Mouse (Mus musculus) embryonic facial prominence, embryonic 10.5 days (tissue): ENCODE measurements around the gene Spats2l. TPM values are rescaled to one million over a fixed set of nuclear protein-coding genes. Genes with fewer than 3 reads are reported as not detected.

Experiments used
- DNase-seq: peaks from one replicate; pipeline ENCODE4 v3.0.0-alpha.2; 2017; ENCODE audit warnings: low spot score
- H3K27ac ChIP-seq: fragments of 300-500 bp; sonication (generic); replicated peaks from 2 replicates; pipeline ENCODE4 v1.5.1; 2016; ENCODE audit warnings: mild to moderate bottlenecking
- H3K27me3 ChIP-seq: fragments of 300-500 bp; sonication (generic); replicated peaks from 2 replicates; pipeline ENCODE4 v1.6.1; 2016; ENCODE audit warnings: low read depth, mild to moderate bottlenecking; ENCODE audit not compliant: poor library complexity, severe bottlenecking
- H3K36me3 ChIP-seq: fragments of 300-500 bp; sonication (generic); replicated peaks from 2 replicates; pipeline ENCODE4 v1.6.1; 2016; ENCODE audit warnings: mild to moderate bottlenecking, moderate library complexity
- H3K4me1 ChIP-seq: fragments of 300-500 bp; sonication (generic); 2 replicates; pipeline ENCODE4 v1.6.1; 2016
- H3K4me3 ChIP-seq: fragments of 300-500 bp; sonication (generic); 2 replicates; pipeline ENCODE4 v1.5.1; 2016; ENCODE audit warnings: mild to moderate bottlenecking, moderate library complexity
- H3K9me3 ChIP-seq: fragments of 300-500 bp; sonication (generic); 2 replicates; pipeline ENCODE4 v1.6.1; 2016; ENCODE audit warnings: mild to moderate bottlenecking
- WGBS: fragments of 180-500 bp; shearing (Covaris S2); methylation state at CpG from one replicate; pipeline ENCODE4 v1.1.7; 2016; 5-methylcytosine and 5-hydroxymethylcytosine counted together
- polyA plus RNA-seq: library from polyadenylated mRNA; unstranded; fragments of >200 nt; fragmentation: Nextera tagmentation; extraction: Ambion mirVana; gene quantifications from 2 replicates; pipeline ENCODE4 v1.2.1, GENCODE M21; 2016

Gene Spats2l
- polyA plus RNA-seq, 1 experiment from 2014 or later, result 23.5 TPM

DNA sequence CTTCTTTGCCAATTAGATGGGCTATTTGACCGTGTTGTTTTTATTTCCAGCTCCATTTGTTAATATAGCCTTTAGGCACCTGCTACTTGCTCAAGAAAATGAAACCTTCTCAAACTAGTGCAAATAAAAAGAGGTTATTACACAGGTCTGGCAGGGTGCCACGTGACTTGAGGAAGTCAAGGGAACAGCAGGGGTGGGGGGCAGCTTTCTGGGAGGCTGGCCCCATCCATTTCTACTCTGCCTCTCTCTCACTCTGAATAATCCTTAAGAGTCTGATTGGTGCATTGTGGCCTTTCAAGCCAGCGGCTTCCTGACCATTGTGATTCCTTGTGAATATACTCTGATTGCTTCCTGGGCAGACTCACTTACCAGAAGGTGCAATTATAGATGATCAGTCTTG, 98.0 kb downstream of the Spats2l start:
- H3K27me3 ChIP-seq, result no peaks in the 10 kb centered on the region
- no peak for DNase-seq
- no peaks in the 10 kb centered on the region for H3K36me3 ChIP-seq
- H3K9me3 ChIP-seq, result no peaks in the 10 kb centered on the region
- 62% methylated on average over 3 of the region's 3 CpGs for WGBS
- H3K4me3 ChIP-seq, result no peak overlapping the region
- no peak overlapping the region for H3K27ac ChIP-seq
- H3K4me1 ChIP-seq, result peaks cover 4% of the 10 kb centered on the region

DNA sequence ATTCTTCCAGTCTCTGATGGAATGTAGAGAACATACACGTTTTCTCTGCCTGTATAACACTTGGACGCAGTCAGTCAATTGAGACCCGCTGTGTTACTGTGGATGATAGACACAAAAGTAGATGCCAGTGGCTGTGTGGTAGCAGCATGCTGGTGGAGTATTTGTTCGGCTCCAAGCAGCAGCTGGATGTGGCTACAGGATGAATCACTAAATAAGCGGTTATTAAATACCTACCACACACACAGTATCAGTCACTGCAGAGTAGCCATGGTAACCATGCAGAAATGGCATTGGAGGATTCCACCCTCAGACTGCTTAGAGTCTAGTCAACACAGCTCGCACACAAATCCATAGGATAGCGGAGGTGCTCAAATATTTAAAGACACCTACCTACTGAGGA, 100.0 kb downstream of the Spats2l start:
- 90% methylated on average over 7 of the region's 7 CpGs for WGBS
- no peak overlapping the region for H3K27ac ChIP-seq
- H3K36me3 ChIP-seq, result no peaks in the 10 kb centered on the region
- DNase-seq, result no peak
- H3K9me3 ChIP-seq, result no peaks in the 10 kb centered on the region
- H3K4me3 ChIP-seq, result no peak overlapping the region
- H3K27me3 ChIP-seq, result no peaks in the 10 kb centered on the region
- H3K4me1 ChIP-seq, result peaks cover 4% of the 10 kb centered on the region

DNA sequence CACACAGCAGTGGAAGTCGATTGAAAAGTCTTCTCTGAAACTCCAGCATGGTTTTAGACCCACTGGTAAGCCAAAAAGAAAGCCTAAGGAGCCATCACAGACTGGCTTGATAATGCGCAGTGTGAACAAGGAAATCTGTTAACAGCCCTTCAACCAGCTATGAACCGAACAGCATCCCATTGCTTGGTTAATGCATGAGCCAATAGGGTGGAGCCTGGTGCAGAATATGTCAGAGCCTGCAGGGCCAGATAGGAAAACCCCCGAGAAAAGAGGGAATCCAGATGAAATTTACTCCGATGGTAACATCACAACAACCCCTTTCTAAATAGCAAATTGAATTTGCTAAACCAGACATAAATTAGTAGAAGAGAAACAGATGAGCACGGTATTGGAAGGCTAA, 101.1 kb downstream of the Spats2l start:
- Histone ChIP-seq H3K9me3 (no peaks in the 10 kb centered on the region), H3K27me3 (no peaks in the 10 kb centered on the region), H3K36me3 (no peaks in the 10 kb centered on the region), H3K4me1 (peaks cover 4% of the 10 kb centered on the region), H3K4me3 (no peak overlapping the region), H3K27ac (no peak overlapping the region)
- WGBS, result 86% methylated on average over 6 of the region's 6 CpGs
- DNase-seq, result no peak

DNA sequence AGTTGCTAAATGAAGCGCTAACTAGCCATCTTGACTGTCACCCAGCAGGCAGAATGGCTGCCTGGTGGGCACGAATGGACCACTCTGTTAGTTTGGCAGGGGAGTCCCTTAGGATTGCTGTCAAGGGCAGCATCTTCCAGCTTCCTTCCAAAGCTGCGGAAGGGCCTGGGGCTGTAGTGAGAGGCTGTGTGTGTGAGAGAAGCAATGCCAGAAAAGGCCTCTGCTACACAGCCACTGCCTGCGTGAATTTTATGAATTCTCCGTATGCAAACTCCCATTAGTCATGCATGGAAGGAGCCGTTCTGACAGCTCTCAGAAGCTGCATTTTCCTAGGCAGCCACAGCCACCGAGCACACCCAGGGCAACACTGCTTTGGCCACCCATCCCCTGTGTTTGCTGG, 101.5 kb downstream of the Spats2l start:
- peaks cover 4% of the 10 kb centered on the region for H3K4me1 ChIP-seq
- no peaks in the 10 kb centered on the region for H3K36me3 ChIP-seq
- no peak overlapping the region for H3K4me3 ChIP-seq
- WGBS, result 72% methylated on average over 7 of the region's 7 CpGs
- H3K9me3 ChIP-seq, result no peaks in the 10 kb centered on the region
- DNase-seq, result no peak
- no peak overlapping the region for H3K27ac ChIP-seq
- H3K27me3 ChIP-seq, result no peaks in the 10 kb centered on the region

DNA sequence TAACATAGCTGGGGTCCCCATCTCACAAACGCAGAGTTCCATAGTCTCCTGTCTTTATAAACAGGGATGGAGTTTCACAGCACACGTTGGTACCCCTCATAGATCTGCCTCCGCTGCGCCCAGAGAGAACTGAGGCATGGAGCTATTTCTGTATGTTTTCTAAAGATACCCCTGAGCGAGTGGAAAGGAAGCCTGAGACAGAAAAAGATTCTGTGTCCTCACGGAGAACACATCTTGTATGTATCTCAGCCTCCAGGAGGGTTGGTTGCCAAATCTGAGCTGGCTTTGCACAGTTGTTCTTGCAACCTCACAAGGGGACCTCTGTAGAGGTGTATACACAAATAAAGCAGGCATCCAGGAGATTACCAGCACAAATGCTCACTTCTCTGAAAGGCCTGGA, 105.0 kb downstream of the Spats2l start:
- Histone ChIP-seq H3K36me3 (no peaks in the 10 kb centered on the region), H3K9me3 (no peaks in the 10 kb centered on the region), H3K27me3 (no peaks in the 10 kb centered on the region), H3K4me1 (no peaks in the 10 kb centered on the region), H3K27ac (no peak overlapping the region), H3K4me3 (no peak overlapping the region)
- DNase-seq, result no peak
- WGBS, result 91% methylated on average over 6 of the region's 6 CpGs

DNA sequence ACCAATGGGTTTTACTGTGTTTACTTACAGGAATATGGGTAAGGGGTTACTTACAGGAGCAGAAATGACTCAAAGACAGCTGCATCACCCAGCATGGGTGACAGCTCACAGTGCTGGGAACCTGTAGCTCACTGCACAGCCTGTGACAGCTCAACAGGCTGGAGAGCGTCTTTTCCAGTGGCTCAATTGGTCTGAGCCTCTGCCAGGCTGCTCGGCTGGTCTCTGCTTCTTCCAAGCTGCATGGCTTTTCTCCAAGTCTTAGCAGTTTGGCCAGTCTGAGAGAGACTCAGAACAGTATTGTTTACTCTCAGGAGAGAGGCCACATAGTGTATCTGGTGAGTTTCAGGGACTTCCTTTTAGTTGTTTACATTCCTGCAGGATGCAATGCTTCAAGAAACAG, 110.9 kb downstream of the Spats2l start:
- Histone ChIP-seq H3K36me3 (0 out of 2 replicates have a peak, but pooled peaks cover 3% of the 10 kb centered on the region), H3K4me1 (no peaks in the 10 kb centered on the region), H3K9me3 (no peaks in the 10 kb centered on the region), H3K4me3 (no peak overlapping the region), H3K27me3 (no peaks in the 10 kb centered on the region), H3K27ac (no peak overlapping the region)
- 75% methylated on average over 2 of the region's 2 CpGs for WGBS
- no peak for DNase-seq

DNA sequence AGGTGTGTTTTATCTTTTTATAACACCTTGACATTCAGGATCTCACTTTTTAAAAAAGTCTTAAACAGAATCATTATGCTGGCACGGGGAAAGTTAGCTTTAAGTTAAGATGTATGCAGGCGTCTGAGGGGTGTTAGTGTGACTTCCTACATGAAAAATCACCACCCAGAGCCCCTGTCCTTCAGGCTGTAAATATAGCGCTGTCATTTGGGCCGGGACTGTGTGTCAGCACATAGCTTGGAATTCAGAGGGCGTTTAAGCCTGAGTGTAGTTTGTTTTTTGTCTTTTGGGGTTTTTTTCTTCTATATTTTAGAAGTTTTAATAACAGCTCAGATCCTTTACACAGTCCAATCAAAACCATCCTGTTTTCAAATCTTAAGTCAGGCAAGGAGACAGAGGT, 115.8 kb downstream of the Spats2l start:
- Histone ChIP-seq H3K9me3 (no peaks in the 10 kb centered on the region), H3K36me3 (0 out of 2 replicates have a peak, but pooled peaks cover 3% of the 10 kb centered on the region), H3K27ac (no peak overlapping the region), H3K4me3 (no peak overlapping the region), H3K27me3 (no peaks in the 10 kb centered on the region), H3K4me1 (peaks cover 6% of the 10 kb centered on the region; the same call in 1 of the 2 replicates)
- no peak for DNase-seq
- 53% methylated on average over 5 of the region's 5 CpGs for WGBS

DNA sequence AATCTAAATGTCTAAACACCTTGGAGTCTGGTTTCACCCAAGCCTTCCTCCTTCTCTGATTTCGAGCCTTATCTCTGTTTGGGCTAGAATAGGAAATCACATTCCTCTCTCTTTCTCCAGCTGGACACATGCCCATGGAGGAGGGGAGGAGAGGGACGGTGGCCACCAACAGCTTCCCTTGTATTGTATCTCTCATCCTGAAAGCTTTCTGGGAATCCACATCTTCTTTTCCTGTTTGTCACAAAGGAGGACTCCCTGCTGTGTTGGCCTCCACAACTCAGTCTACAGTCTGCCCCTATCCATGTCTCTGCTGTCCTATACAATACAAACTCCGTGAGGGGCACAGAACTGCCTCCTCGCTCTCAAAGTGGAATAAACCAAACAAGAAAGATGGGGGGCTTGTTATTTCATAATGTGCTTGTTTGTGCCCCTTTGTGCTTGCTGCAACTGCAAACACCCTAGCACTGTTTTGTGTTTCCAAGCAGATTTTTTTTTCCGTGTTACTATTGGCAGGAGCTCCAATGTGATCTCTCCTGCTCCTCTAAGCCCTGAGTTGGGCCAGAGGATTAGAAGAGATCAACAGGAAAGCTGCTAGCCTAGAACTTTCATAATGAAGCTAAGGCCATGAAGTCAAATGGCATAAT, 116.4 kb downstream of the Spats2l start:
- DNase-seq, result no peak
- no peaks in the 10 kb centered on the region for H3K27me3 ChIP-seq
- 0 out of 2 replicates have a peak, but pooled peaks cover 3% of the 10 kb centered on the region for H3K36me3 ChIP-seq
- WGBS, result 25% methylated on average over 5 of the region's 5 CpGs
- peaks cover 6% of the 10 kb centered on the region; the same call in 1 of the 2 replicates for H3K4me1 ChIP-seq
- H3K9me3 ChIP-seq, result no peaks in the 10 kb centered on the region
- no peak overlapping the region for H3K4me3 ChIP-seq
- H3K27ac ChIP-seq, result no peak overlapping the region

DNA sequence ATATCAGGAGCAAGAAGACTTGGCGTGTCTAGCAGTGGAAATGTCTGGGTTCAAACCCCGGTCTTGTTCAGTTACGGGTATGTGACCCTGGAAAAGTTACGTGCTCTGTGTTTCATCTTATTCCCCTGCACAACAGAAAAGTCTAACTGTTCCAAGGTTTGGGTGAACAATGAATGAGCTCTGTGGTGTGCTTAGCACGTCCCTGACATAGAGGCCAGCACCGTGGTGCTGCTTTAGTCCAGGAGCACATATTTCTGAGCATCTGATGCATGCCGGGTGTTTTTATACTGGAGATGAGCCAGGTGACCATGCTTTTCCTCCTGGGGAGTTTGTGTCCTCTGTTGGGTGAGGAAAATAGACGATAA, 116.9 kb downstream of the Spats2l start:
- DNase-seq, result no peak
- Histone ChIP-seq H3K36me3 (0 out of 2 replicates have a peak, but pooled peaks cover 3% of the 10 kb centered on the region), H3K27ac (no peak overlapping the region), H3K4me3 (no peak overlapping the region), H3K4me1 (peaks cover 6% of the 10 kb centered on the region; the same call in 1 of the 2 replicates), H3K9me3 (no peaks in the 10 kb centered on the region), H3K27me3 (no peaks in the 10 kb centered on the region)
- WGBS, result 84% methylated on average over 8 of the region's 8 CpGs

DNA sequence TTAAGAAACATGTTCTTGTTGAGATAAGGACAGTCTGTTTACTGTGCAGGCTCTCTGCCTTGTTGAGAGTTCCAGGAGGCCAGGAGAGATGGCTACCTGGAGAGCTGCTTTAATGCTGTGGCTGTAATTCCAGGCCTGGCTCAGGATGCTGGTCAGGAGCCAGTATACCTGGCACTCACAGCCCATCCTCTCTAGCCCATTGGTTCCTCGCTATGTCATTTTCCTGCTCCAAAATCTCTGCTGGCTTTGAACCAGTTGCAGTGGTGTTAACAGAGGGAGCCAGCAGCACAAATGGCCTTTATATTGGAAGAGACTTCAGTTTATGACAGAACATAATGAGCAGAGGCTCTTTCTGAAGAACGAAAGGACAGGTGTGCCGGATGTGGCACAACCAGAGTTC, 127.5 kb downstream of the Spats2l start:
- Histone ChIP-seq H3K4me3 (no peak overlapping the region), H3K27me3 (no peaks in the 10 kb centered on the region), H3K9me3 (no peaks in the 10 kb centered on the region), H3K36me3 (no peaks in the 10 kb centered on the region; the same call in 1 of the 2 replicates), H3K4me1 (no peaks in the 10 kb centered on the region), H3K27ac (no peak overlapping the region)
- DNase-seq, result no peak
- 89% methylated on average over 3 of the region's 3 CpGs for WGBS

DNA sequence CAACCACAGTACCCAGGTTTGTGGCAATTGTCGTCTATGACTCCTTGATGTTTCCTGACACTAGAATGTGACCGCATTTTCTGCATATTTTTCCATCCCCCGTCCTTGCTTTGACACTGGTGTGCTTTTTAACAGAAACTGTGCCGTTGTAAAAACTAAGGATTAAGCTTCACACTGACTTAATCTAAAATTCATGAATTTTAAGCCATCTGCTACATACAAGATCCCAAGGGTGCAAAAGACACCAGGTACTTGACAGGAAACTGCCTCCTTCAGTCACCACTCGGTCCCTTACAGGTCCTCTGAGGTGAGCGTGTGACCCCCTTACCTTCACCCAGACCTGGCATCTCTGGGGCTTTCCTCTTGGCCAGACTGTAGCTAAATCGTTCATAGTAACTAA, 129.8 kb downstream of the Spats2l start:
- H3K36me3 ChIP-seq, result no peaks in the 10 kb centered on the region; the same call in 1 of the 2 replicates
- no peak overlapping the region for H3K27ac ChIP-seq
- H3K9me3 ChIP-seq, result no peaks in the 10 kb centered on the region
- WGBS, result 89% methylated on average over 7 of the region's 7 CpGs
- no peak for DNase-seq
- H3K4me3 ChIP-seq, result no peak overlapping the region
- no peaks in the 10 kb centered on the region; the same call in 1 of the 2 replicates for H3K4me1 ChIP-seq
- H3K27me3 ChIP-seq, result no peaks in the 10 kb centered on the region

DNA sequence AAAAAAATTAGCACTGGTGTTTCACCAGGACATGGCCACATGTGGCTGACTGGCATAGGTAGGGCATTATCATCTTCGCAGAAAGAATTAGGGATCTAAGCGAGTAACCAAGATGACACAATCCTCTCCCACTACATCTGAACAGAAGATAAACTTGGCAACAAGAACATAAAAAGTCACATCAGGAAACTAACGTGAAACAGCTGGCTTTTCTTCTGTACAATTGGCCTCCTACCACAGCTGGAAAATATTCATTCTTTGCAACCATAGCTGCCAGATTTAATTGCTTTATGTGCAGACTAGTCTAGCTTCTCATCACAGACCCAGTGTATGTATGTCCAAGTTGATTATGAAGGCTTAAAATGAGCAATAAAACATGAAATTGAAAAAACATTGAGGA, 131.9 kb downstream of the Spats2l start:
- no peaks in the 10 kb centered on the region for H3K27me3 ChIP-seq
- no peak for DNase-seq
- WGBS, result 86% methylated on average over 3 of the region's 3 CpGs
- H3K4me1 ChIP-seq, result no peaks in the 10 kb centered on the region; the same call in 1 of the 2 replicates
- H3K27ac ChIP-seq, result no peak overlapping the region
- H3K36me3 ChIP-seq, result peaks cover 3% of the 10 kb centered on the region; the same call in 1 of the 2 replicates
- H3K4me3 ChIP-seq, result no peak overlapping the region
- no peaks in the 10 kb centered on the region for H3K9me3 ChIP-seq

DNA sequence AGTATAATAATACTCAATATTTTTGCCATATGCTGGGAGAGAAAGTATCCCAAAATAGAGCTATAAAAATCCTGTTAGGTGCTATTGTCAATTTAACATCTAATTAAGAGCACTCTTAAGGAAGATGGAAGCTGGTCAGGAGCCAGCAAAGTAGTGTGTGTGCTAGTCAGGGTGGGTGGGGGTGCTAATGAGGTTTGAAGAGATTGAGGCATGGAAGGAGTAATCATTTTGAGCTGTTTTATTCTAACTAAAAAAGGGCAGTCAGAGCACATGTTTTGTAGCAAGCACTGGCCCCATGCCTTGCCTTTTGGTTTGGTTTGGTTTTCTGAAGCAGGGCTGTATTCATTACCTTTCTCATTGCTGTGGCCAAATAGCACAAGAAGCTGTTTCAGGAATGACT, 132.3 kb downstream of the Spats2l start:
- H3K27me3 ChIP-seq, result no peaks in the 10 kb centered on the region
- no peak overlapping the region for H3K27ac ChIP-seq
- no peaks in the 10 kb centered on the region for H3K9me3 ChIP-seq
- no peak overlapping the region for H3K4me3 ChIP-seq
- no peak for DNase-seq
- no peaks in the 10 kb centered on the region; the same call in 1 of the 2 replicates for H3K4me1 ChIP-seq
- peaks cover 3% of the 10 kb centered on the region; the same call in 1 of the 2 replicates for H3K36me3 ChIP-seq
